In the genomic region with DNA sequence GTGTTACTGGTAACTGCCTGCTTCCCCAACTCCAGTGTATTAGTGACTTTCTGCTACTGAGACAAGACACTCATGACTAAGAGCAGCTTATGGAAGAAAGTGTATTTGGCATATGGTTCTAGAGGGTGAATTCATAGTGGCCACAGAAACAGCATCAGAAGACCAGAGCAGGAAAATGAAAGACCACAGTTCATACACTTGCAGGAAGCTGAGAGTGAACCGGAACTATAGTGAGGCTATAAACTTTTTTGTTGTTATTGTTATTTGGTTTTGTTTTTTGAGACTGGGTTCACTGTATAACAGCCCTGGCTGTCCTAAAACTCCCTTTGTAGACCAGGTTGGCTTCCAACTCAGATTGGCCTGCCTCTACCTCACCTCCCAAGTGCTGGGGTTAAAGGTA, we compare ENCODE assay signal across 18 mouse cellular contexts.
"Had no signal": no experiment of that assay in that cellular context is flagged by ENCODE, and none has a peak within 500 bp of the region (broad histone marks: within the 10 kb centered on the region; RNA-seq: fewer than 3 reads in every experiment).

No protein-coding gene starts in this region.

- H3K4me3 ChIP-seq: midbrain, embryonic 10.5 days; midbrain, embryonic 12.5 days; myocyte; neural tube, embryonic 13.5 days; neural tube, embryonic 15.5 days; stomach, embryonic 15.5 days had no signal

- H3K27me3 ChIP-seq: midbrain, embryonic 12.5 days; neural tube, embryonic 13.5 days; neural tube, embryonic 15.5 days; stomach, embryonic 15.5 days had no signal

- DNase-seq: lung, adult 18-20 months; lung, embryonic 14.5 days; lung, postnatal 10 days; lung, postnatal 4 days; midbrain, embryonic 14.5 days; right cerebral cortex, postnatal 25 days; right cerebral cortex, postnatal 4 days; thymus, adult 2 months; thymus, postnatal 25 days; thymus, postnatal 4 days had no signal

- H3K36me3 ChIP-seq: neural tube, embryonic 15.5 days; stomach, embryonic 15.5 days had no signal

- H3K27ac ChIP-seq: midbrain, embryonic 10.5 days; midbrain, embryonic 12.5 days; neural tube, embryonic 13.5 days; neural tube, embryonic 15.5 days; stomach, embryonic 15.5 days; stomach, postnatal 0 days had no signal

- H3K4me2 ChIP-seq: lung, embryonic 14.5 days; midbrain, embryonic 12.5 days; neural tube, embryonic 13.5 days; neural tube, embryonic 15.5 days; stomach, embryonic 15.5 days had no signal

- H3K9ac ChIP-seq: lung, embryonic 14.5 days; midbrain, embryonic 12.5 days; neural tube, embryonic 13.5 days; neural tube, embryonic 15.5 days; stomach, embryonic 15.5 days had no signal

- H3K9me3 ChIP-seq: midbrain, embryonic 12.5 days; neural tube, embryonic 13.5 days; neural tube, embryonic 15.5 days; stomach, embryonic 15.5 days had no signal

- ATAC-seq: midbrain, embryonic 16.5 days had no signal
